Mouse (Mus musculus): Measurements from ENCODE around the gene Daam1. TPM values are rescaled to one million over a fixed set of nuclear protein-coding genes. Genes with fewer than 3 reads are reported as not detected.

Daam1 gene
- polyA plus RNA-seq, 1 experiment: 15.1 TPM

GRCm38 (mm10) chr12:71807306-71807705, 23.6 kb upstream of the Daam1 start:
- H3K4me1 ChIP-seq (ENCODE audit: control insufficient read depth, insufficient read depth, low read length): no peaks in the 10 kb centered on the region
- no peak for TF ChIP-seq CTCF (IDR thresholded peaks at IDR 0.05; ENCODE audit: low read depth, low read length)
- TF ChIP-seq POLR2A (IDR thresholded peaks at IDR 0.05; ENCODE audit: borderline replicate concordance, low read depth, low read length): no peak
- no peak overlapping the region for H3K4me3 ChIP-seq (ENCODE audit: insufficient read depth, low read length)
- no peak overlapping the region for H3K27ac ChIP-seq (ENCODE audit: insufficient read depth, low read depth, low read length)

- Histone ChIP-seq H3K27ac (ENCODE audit: insufficient read depth, low read depth, low read length) (no peak overlapping the region), H3K4me1 (ENCODE audit: control insufficient read depth, insufficient read depth, low read length) (no peaks in the 10 kb centered on the region), H3K4me3 (ENCODE audit: insufficient read depth, low read length) (no peak overlapping the region)
- TF ChIP-seq CTCF (IDR thresholded peaks at IDR 0.05; ENCODE audit: low read depth, low read length) (no peak), POLR2A (IDR thresholded peaks at IDR 0.05; ENCODE audit: borderline replicate concordance, low read depth, low read length) (no peak)
Observed at GRCm38 (mm10) chr12:71808631-71809030, 22.2 kb upstream of the Daam1 start.

GRCm38 (mm10) chr12:71809550-71809949, 21.3 kb upstream of the Daam1 start:
- H3K4me3 ChIP-seq (ENCODE audit: insufficient read depth, low read length): no peak overlapping the region
- TF ChIP-seq POLR2A (IDR thresholded peaks at IDR 0.05; ENCODE audit: borderline replicate concordance, low read depth, low read length) (no peak), CTCF (IDR thresholded peaks at IDR 0.05; ENCODE audit: low read depth, low read length) (no peak)
- H3K27ac ChIP-seq (ENCODE audit: insufficient read depth, low read depth, low read length): no peak overlapping the region
- no peaks in the 10 kb centered on the region for H3K4me1 ChIP-seq (ENCODE audit: control insufficient read depth, insufficient read depth, low read length)

GRCm38 (mm10) chr12:71812567-71812966, 18.3 kb upstream of the Daam1 start:
- Histone ChIP-seq H3K27ac (ENCODE audit: insufficient read depth, low read depth, low read length) (no peak overlapping the region), H3K4me3 (ENCODE audit: insufficient read depth, low read length) (no peak overlapping the region), H3K4me1 (ENCODE audit: control insufficient read depth, insufficient read depth, low read length) (no peaks in the 10 kb centered on the region)
- no peak for TF ChIP-seq POLR2A (IDR thresholded peaks at IDR 0.05; ENCODE audit: borderline replicate concordance, low read depth, low read length)
- TF ChIP-seq CTCF (IDR thresholded peaks at IDR 0.05; ENCODE audit: low read depth, low read length): no peak

GRCm38 (mm10) chr12:71813251-71813650, 17.6 kb upstream of the Daam1 start:
- no peaks in the 10 kb centered on the region for H3K4me1 ChIP-seq (ENCODE audit: control insufficient read depth, insufficient read depth, low read length)
- TF ChIP-seq POLR2A (IDR thresholded peaks at IDR 0.05; ENCODE audit: borderline replicate concordance, low read depth, low read length) (no peak), CTCF (IDR thresholded peaks at IDR 0.05; ENCODE audit: low read depth, low read length) (no peak)
- H3K4me3 ChIP-seq (ENCODE audit: insufficient read depth, low read length): no peak overlapping the region

GRCm38 (mm10) chr12:71813761-71814160, 17.1 kb upstream of the Daam1 start:
- TF ChIP-seq CTCF (IDR thresholded peaks at IDR 0.05; ENCODE audit: low read depth, low read length) (no peak), POLR2A (IDR thresholded peaks at IDR 0.05; ENCODE audit: borderline replicate concordance, low read depth, low read length) (no peak)
- Histone ChIP-seq H3K27ac (ENCODE audit: insufficient read depth, low read depth, low read length) (no peak overlapping the region), H3K4me3 (ENCODE audit: insufficient read depth, low read length) (no peak overlapping the region), H3K4me1 (ENCODE audit: control insufficient read depth, insufficient read depth, low read length) (no peaks in the 10 kb centered on the region)

More at GRCm38 (mm10) chr12:71813251-71813650, 17.6 kb upstream of the Daam1 start:
- H3K27ac ChIP-seq (ENCODE audit: insufficient read depth, low read depth, low read length): no peak overlapping the region

GRCm38 (mm10) chr12:71820094-71820493, 10.8 kb upstream of the Daam1 start:
- H3K4me3 ChIP-seq (ENCODE audit: insufficient read depth, low read length): no peak overlapping the region
- TF ChIP-seq POLR2A (IDR thresholded peaks at IDR 0.05; ENCODE audit: borderline replicate concordance, low read depth, low read length): no peak
- no peak for TF ChIP-seq CTCF (IDR thresholded peaks at IDR 0.05; ENCODE audit: low read depth, low read length)
- H3K4me1 ChIP-seq (ENCODE audit: control insufficient read depth, insufficient read depth, low read length): peaks cover 5% of the 10 kb centered on the region; the same call in 1 of the 2 replicates

GRCm38 (mm10) chr12:71821272-71821671, 9.6 kb upstream of the Daam1 start:
- Histone ChIP-seq H3K27ac (ENCODE audit: insufficient read depth, low read depth, low read length) (no peak overlapping the region), H3K4me1 (ENCODE audit: control insufficient read depth, insufficient read depth, low read length) (peaks cover 5% of the 10 kb centered on the region; the same call in 1 of the 2 replicates), H3K4me3 (ENCODE audit: insufficient read depth, low read length) (no peak overlapping the region)
- TF ChIP-seq POLR2A (IDR thresholded peaks at IDR 0.05; ENCODE audit: borderline replicate concordance, low read depth, low read length): no peak
- no peak for TF ChIP-seq CTCF (IDR thresholded peaks at IDR 0.05; ENCODE audit: low read depth, low read length)

More at GRCm38 (mm10) chr12:71820094-71820493, 10.8 kb upstream of the Daam1 start:
- no peak overlapping the region for H3K27ac ChIP-seq (ENCODE audit: insufficient read depth, low read depth, low read length)

GRCm38 (mm10) chr12:71821743-71822142, 9.1 kb upstream of the Daam1 start:
- no peak for TF ChIP-seq CTCF (IDR thresholded peaks at IDR 0.05; ENCODE audit: low read depth, low read length)
- TF ChIP-seq POLR2A (IDR thresholded peaks at IDR 0.05; ENCODE audit: borderline replicate concordance, low read depth, low read length): no peak
- Histone ChIP-seq H3K4me1 (ENCODE audit: control insufficient read depth, insufficient read depth, low read length) (peaks cover 5% of the 10 kb centered on the region; the same call in 1 of the 2 replicates), H3K27ac (ENCODE audit: insufficient read depth, low read depth, low read length) (no peak overlapping the region), H3K4me3 (ENCODE audit: insufficient read depth, low read length) (no peak overlapping the region)

GRCm38 (mm10) chr12:71824927-71825326, 6.0 kb upstream of the Daam1 start:
- no peak overlapping the region for H3K27ac ChIP-seq (ENCODE audit: insufficient read depth, low read depth, low read length)
- TF ChIP-seq CTCF (IDR thresholded peaks at IDR 0.05; ENCODE audit: low read depth, low read length) (no peak), POLR2A (IDR thresholded peaks at IDR 0.05; ENCODE audit: borderline replicate concordance, low read depth, low read length) (no peak)
- no peak overlapping the region for H3K4me3 ChIP-seq (ENCODE audit: insufficient read depth, low read length)
- peaks cover 5% of the 10 kb centered on the region; the same call in 1 of the 2 replicates for H3K4me1 ChIP-seq (ENCODE audit: control insufficient read depth, insufficient read depth, low read length)
